Mouse (Mus musculus) erythroblast, embryonic 14.5 days (primary cell): ENCODE measurements around the gene Bst2. TPM values are rescaled to one million over a fixed set of nuclear protein-coding genes. Genes with fewer than 3 reads are reported as not detected.
"Not testable (repeated sequence)": the region's sequence is repeated elsewhere in the genome, so short reads cannot be mapped to it uniquely, and the experiment has no call there.

ENCODE experiments used
- H3K27me3 ChIP-seq: 2 replicates; pipeline ENCODE4 v1.6.1; 2012; ENCODE audit warnings: inconsistent platforms; ENCODE audit not compliant: control insufficient read depth
- H3K36me3 ChIP-seq: 2 replicates; pipeline ENCODE4 v1.6.1; 2012; ENCODE audit warnings: mild to moderate bottlenecking, inconsistent platforms; ENCODE audit not compliant: control insufficient read depth
- H3K4me1 ChIP-seq: 2 replicates; pipeline ENCODE4 v1.6.1; 2012; ENCODE audit warnings: inconsistent platforms; ENCODE audit not compliant: control insufficient read depth
- H3K4me3 ChIP-seq: replicated peaks from 2 replicates; pipeline ENCODE3; 2012; ENCODE audit warnings: moderate library complexity, mild to moderate bottlenecking, inconsistent platforms
- H3K9me3 ChIP-seq: 2 replicates; pipeline ENCODE4 v1.6.1; 2012; ENCODE audit warnings: low read length, inconsistent platforms, mixed read lengths; ENCODE audit not compliant: control insufficient read depth
- GATA1 ChIP-seq: IDR thresholded peaks from 2 replicates; pipeline ENCODE4 v1.6.1; 2012; ENCODE audit warnings: low read length, inconsistent platforms, mixed read lengths
- TAL1 ChIP-seq: IDR thresholded peaks from 3 replicates; pipeline ENCODE4 v1.6.1; 2012; ENCODE audit warnings: low read length, inconsistent platforms, mixed read lengths
- polyA plus RNA-seq: library from polyadenylated mRNA; stranded (reverse); fragments of >175 nt; gene quantifications from 2 replicates; pipeline ENCODE4 v1.2.3, GENCODE M21; 2012

Gene Bst2
- polyA plus RNA-seq, 1 experiment = 0.72 TPM

GRCm38 (mm10) chr8:71527162-71527870 is 9.9 kb downstream of the Bst2 start:
- Histone ChIP-seq H3K27me3 (peaks cover 35% of the 10 kb centered on the region), H3K4me1 (peaks cover 4% of the 10 kb centered on the region; the same call in 1 of the 2 replicates), H3K9me3 (no peaks in the 10 kb centered on the region), H3K36me3 (no peaks in the 10 kb centered on the region), H3K4me3 (no peak overlapping the region)
- no peak for TF ChIP-seq GATA1
- no peak for TF ChIP-seq TAL1

GRCm38 (mm10) chr8:71526272-71526671 is 11.0 kb downstream of the Bst2 start:
- H3K27me3 ChIP-seq = peaks cover 35% of the 10 kb centered on the region
- no peaks in the 10 kb centered on the region for H3K9me3 ChIP-seq
- H3K4me3 ChIP-seq = no peak overlapping the region
- no peaks in the 10 kb centered on the region for H3K36me3 ChIP-seq
- peaks cover 9% of the 10 kb centered on the region for H3K4me1 ChIP-seq
- TF ChIP-seq TAL1 (no peak), GATA1 (no peak)

GRCm38 (mm10) chr8:71525226-71526050 is 11.8 kb downstream of the Bst2 start, which contains the start of gene Ccdc194:
TSS of gene Ccdc194 (minus strand) at chr8:71525711.
- H3K27me3 ChIP-seq = peaks cover 35% of the 10 kb centered on the region
- no peaks in the 10 kb centered on the region for H3K9me3 ChIP-seq
- H3K4me3 ChIP-seq = no peak within 1 kb of the TSS
- no peaks in the 10 kb centered on the region for H3K36me3 ChIP-seq
- no peak for TF ChIP-seq GATA1
- no peak for TF ChIP-seq TAL1
- peaks cover 7% of the 10 kb centered on the region for H3K4me1 ChIP-seq

GRCm38 (mm10) chr8:71521634-71522033 is 15.6 kb downstream of the Bst2 start:
- no peak overlapping the region for H3K4me3 ChIP-seq
- TF ChIP-seq GATA1 (no peak), TAL1 (no peak)
- no peaks in the 10 kb centered on the region for H3K36me3 ChIP-seq
- peaks cover 6% of the 10 kb centered on the region for H3K4me1 ChIP-seq
- H3K9me3 ChIP-seq = no peaks in the 10 kb centered on the region
- H3K27me3 ChIP-seq = peaks cover 20% of the 10 kb centered on the region

GRCm38 (mm10) chr8:71519037-71519825 is 18.0 kb downstream of the Bst2 start:
- H3K4me3 ChIP-seq, H3K9me3 ChIP-seq, H3K36me3 ChIP-seq, H3K4me1 ChIP-seq, H3K27me3 ChIP-seq: not testable (repeated sequence)

GRCm38 (mm10) chr8:71516786-71517185 is 20.5 kb downstream of the Bst2 start:
- Histone ChIP-seq H3K27me3 (no peaks in the 10 kb centered on the region), H3K36me3 (no peaks in the 10 kb centered on the region), H3K4me3 (no peak overlapping the region), H3K4me1 (peaks cover 16% of the 10 kb centered on the region), H3K9me3 (no peaks in the 10 kb centered on the region)
- TF ChIP-seq TAL1 (no peak), GATA1 (no peak)

GRCm38 (mm10) chr8:71515043-71515442 is 22.2 kb downstream of the Bst2 start:
- Histone ChIP-seq H3K4me3 (no peak overlapping the region), H3K9me3 (no peaks in the 10 kb centered on the region), H3K4me1 (peaks cover 20% of the 10 kb centered on the region), H3K27me3 (0 out of 2 replicates have a peak, but pooled peaks cover 1% of the 10 kb centered on the region), H3K36me3 (no peaks in the 10 kb centered on the region)
- TF ChIP-seq GATA1 = no peak

- TF ChIP-seq TAL1 = no peak
- TF ChIP-seq GATA1 = no peak
- peaks cover 14% of the 10 kb centered on the region for H3K27me3 ChIP-seq
- peaks cover 20% of the 10 kb centered on the region for H3K4me1 ChIP-seq
- H3K4me3 ChIP-seq = no peak overlapping the region
- no peaks in the 10 kb centered on the region for H3K9me3 ChIP-seq
- no peaks in the 10 kb centered on the region for H3K36me3 ChIP-seq
These were observed 24.1 kb downstream of the Bst2 start for GRCm38 (mm10) chr8:71513018-71513754.
